Mouse (Mus musculus) embryonic facial prominence, embryonic 11.5 days (tissue): ENCODE data around the gene Adgrv1. TPM values are rescaled to one million over a fixed set of nuclear protein-coding genes. Genes with fewer than 3 reads are reported as not detected.

Experiments used
- ATAC-seq: fragments of 200-750 bp; cut with Nextera tagmentation; replicated peaks from 2 replicates; pipeline ENCODE4 v1.8.0; 2017; ENCODE audit warnings: low read depth; ENCODE audit not compliant: insufficient number of reproducible peaks, low FRiP score, low TSS enrichment
- DNase-seq: peaks from one replicate; pipeline ENCODE4 v3.0.0-alpha.2; 2015; ENCODE audit warnings: low spot score
- H3K27ac ChIP-seq: fragments of 300-500 bp; sonication (generic); replicated peaks from 2 replicates; pipeline ENCODE4 v1.5.1; 2014; ENCODE audit warnings: mild to moderate bottlenecking, low read depth, low read length, control low read depth
- H3K27me3 ChIP-seq: fragments of 300-500 bp; sonication (generic); 2 replicates; pipeline ENCODE4 v1.6.1; 2014; ENCODE audit warnings: mild to moderate bottlenecking, low read length, moderate library complexity, mixed read lengths; ENCODE audit not compliant: control insufficient read depth, insufficient read depth
- H3K36me3 ChIP-seq: fragments of 300-500 bp; sonication (generic); replicated peaks from 2 replicates; pipeline ENCODE4 v1.6.1; 2014; ENCODE audit warnings: low read depth, mild to moderate bottlenecking, low read length, moderate library complexity, mixed read lengths; ENCODE audit not compliant: control insufficient read depth, insufficient read depth
- H3K4me1 ChIP-seq: fragments of 300-500 bp; sonication (generic); 2 replicates; pipeline ENCODE4 v1.6.1; 2014; ENCODE audit warnings: low read length, mixed read lengths; ENCODE audit not compliant: control insufficient read depth, insufficient read depth
- H3K4me2 ChIP-seq: fragments of 300-500 bp; sonication (generic); 2 replicates; pipeline ENCODE4 v1.6.1; 2014; ENCODE audit warnings: low read depth, mild to moderate bottlenecking, control low read depth, low read length, moderate library complexity
- H3K4me3 ChIP-seq: fragments of 300-500 bp; sonication (generic); 2 replicates; pipeline ENCODE4 v1.5.1; 2014; ENCODE audit warnings: low read depth, low read length, control low read depth
- H3K9ac ChIP-seq: fragments of 300-500 bp; sonication (generic); replicated peaks from 2 replicates; pipeline ENCODE4 v1.6.1; 2014; ENCODE audit warnings: mild to moderate bottlenecking, control low read depth, low read length
- H3K9me3 ChIP-seq: fragments of 300-500 bp; sonication (generic); replicated peaks from 2 replicates; pipeline ENCODE4 v1.6.1; 2016; ENCODE audit warnings: mild to moderate bottlenecking, low read length, inconsistent platforms, mixed read lengths; ENCODE audit not compliant: control insufficient read depth
- WGBS: fragments of 180-500 bp; shearing (Covaris S2); extraction: QIAGEN DNeasy Blood & Tissue Kit; methylation state at CpG from one replicate; pipeline ENCODE4 v1.1.7; 2014; 5-methylcytosine and 5-hydroxymethylcytosine counted together
- microRNA-seq: library from miRNA; unstranded; fragments of <30 nt; microRNA quantifications from one replicate; pipeline ENCODE4, GENCODE M21; 2016; ENCODE audit warnings: borderline number of aligned reads
- polyA plus RNA-seq: library from polyadenylated mRNA; unstranded; fragments of >200 nt; fragmentation: Nextera tagmentation; extraction: Ambion mirVana; gene quantifications from 2 replicates; pipeline ENCODE4 v1.2.1, GENCODE M21; 2014

Adgrv1 gene
- polyA plus RNA-seq, 1 experiment from 2014 or later: 8.0 TPM

DNA sequence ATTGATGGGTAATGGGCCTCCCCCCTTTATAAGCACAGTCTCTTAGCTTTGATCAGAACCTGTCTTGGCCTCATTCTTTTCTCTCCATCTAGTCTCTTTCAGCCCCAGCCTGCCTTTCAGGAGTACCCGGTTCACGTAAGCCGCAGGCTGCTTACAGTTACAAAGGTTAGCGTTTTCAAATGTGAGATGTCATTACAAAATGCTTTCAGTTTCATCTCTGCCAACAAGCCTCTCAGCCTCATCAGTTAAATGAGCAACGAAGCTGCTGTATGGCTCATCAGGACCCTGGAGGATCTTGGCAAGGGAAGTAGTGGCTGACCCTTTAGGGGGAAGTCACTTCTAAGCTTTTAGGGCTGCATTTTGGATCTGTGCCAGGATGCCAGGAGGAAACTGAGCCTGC lies 560.7 kb downstream of the Adgrv1 start:
- DNase-seq (no peak), ATAC-seq (no peak)
- Histone ChIP-seq H3K4me1 (no peaks in the 10 kb centered on the region), H3K4me2 (no peak overlapping the region), H3K9me3 (no peaks in the 10 kb centered on the region), H3K4me3 (no peak overlapping the region), H3K27ac (no peak overlapping the region), H3K9ac (no peak overlapping the region), H3K36me3 (no peaks in the 10 kb centered on the region), H3K27me3 (no peaks in the 10 kb centered on the region)
- WGBS: 85% methylated on average over 5 of the region's 5 CpGs

DNA sequence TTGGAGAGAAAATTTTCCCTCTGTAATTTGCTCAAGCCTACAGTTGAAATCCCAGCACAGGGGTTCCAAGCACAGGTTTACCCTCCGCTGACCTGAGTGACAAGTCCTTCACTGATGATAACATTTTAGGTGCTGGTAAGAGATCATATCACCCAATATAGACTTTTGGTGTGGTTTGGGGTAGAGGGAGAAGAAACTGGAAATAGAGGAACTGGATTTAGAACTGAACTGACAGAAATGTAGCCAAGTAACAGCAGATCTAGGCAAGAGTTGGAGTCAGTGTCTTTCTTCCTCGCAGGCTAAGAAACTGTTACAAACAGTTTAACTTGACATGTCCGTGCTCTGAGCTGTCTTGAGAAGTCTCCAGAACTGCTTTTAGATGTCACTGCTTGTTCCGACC lies 581.5 kb downstream of the Adgrv1 start:
- 92% methylated on average over 4 of the region's 4 CpGs for WGBS
- no peak overlapping the region for H3K27ac ChIP-seq

GRCm38 (mm10) chr13:81050911-81051310 lies 582.0 kb downstream of the Adgrv1 start:
- H3K27ac ChIP-seq: no peak overlapping the region
- H3K36me3 ChIP-seq: no peaks in the 10 kb centered on the region
- ATAC-seq (no peak), DNase-seq (no peak)
- no peak overlapping the region for H3K4me2 ChIP-seq
- H3K4me1 ChIP-seq: no peaks in the 10 kb centered on the region
- H3K9me3 ChIP-seq: no peaks in the 10 kb centered on the region
- no peaks in the 10 kb centered on the region for H3K27me3 ChIP-seq
- 76% methylated on average over 5 of the region's 5 CpGs for WGBS
- H3K9ac ChIP-seq: no peak overlapping the region
- H3K4me3 ChIP-seq: no peak overlapping the region

More for the DNA sequence above, 581.5 kb downstream of the Adgrv1 start:
- H3K4me3 ChIP-seq: no peak overlapping the region
- H3K4me1 ChIP-seq: no peaks in the 10 kb centered on the region
- H3K9ac ChIP-seq: no peak overlapping the region
- DNase-seq (no peak), ATAC-seq (no peak)
- no peaks in the 10 kb centered on the region for H3K9me3 ChIP-seq
- H3K4me2 ChIP-seq: no peak overlapping the region
- H3K27me3 ChIP-seq: no peaks in the 10 kb centered on the region
- H3K36me3 ChIP-seq: no peaks in the 10 kb centered on the region

- Histone ChIP-seq H3K27me3 (no peaks in the 10 kb centered on the region), H3K4me1 (no peaks in the 10 kb centered on the region), H3K9ac (no peak overlapping the region), H3K4me2 (no peak overlapping the region), H3K9me3 (no peaks in the 10 kb centered on the region), H3K36me3 (no peaks in the 10 kb centered on the region), H3K27ac (no peak overlapping the region), H3K4me3 (no peak overlapping the region)
- WGBS: 82% methylated on average over 11 of the region's 11 CpGs
- DNase-seq: no peak
- no peak for ATAC-seq
These were observed 587.6 kb downstream of the Adgrv1 start for GRCm38 (mm10) chr13:81045345-81045744.

Small RNA genes lying within 50 kb of the gene (microRNA-seq; reads per million reads assigned to microRNA genes)
- gene Gm25241: not detected

Other genes starting within 250 kb of the Adgrv1 start
- 31.8 and 33.9 TPM in 2 replicates for gene Lysmd3, start 24.5 kb upstream of the Adgrv1 start, polyA plus RNA-seq
- 17.6 and 20.0 TPM in 2 replicates for gene Polr3g, start 77.9 kb upstream of the Adgrv1 start, polyA plus RNA-seq
- gene Mblac2, start 78.2 kb upstream of the Adgrv1 start, polyA plus RNA-seq: 4.3 and 6.4 TPM in 2 replicates
- gene Cetn3, start 149.9 kb upstream of the Adgrv1 start, polyA plus RNA-seq: 293 and 318 TPM in 2 replicates